Mouse (Mus musculus) olfactory bulb, adult 2 months (tissue): ENCODE results near the gene 2200002J24Rik. TPM values are rescaled to one million over a fixed set of nuclear protein-coding genes. Genes with fewer than 3 reads are reported as not detected.
A peak's percentile ranks its signal among the peaks of the same experiment; 100 is the strongest.

ENCODE experiments used
- H3K27ac ChIP-seq: fragments of 200-500 bp; 2 replicates; pipeline ENCODE4 v1.5.1; 2012; ENCODE audit warnings: low read depth, low read length; ENCODE audit not compliant: insufficient read depth
- H3K4me1 ChIP-seq: fragments of 200-500 bp; 2 replicates; pipeline ENCODE4 v1.6.1; 2012; ENCODE audit warnings: low read length; ENCODE audit not compliant: control insufficient read depth, insufficient read depth
- H3K4me3 ChIP-seq: fragments of 200-500 bp; 2 replicates; pipeline ENCODE4 v1.5.1; 2012; ENCODE audit warnings: mild to moderate bottlenecking, low read depth, low read length, moderate library complexity; ENCODE audit not compliant: insufficient read depth
- CTCF ChIP-seq: fragments of 200-500 bp; IDR thresholded peaks from 2 replicates; pipeline ENCODE4 v1.5.1; 2012; ENCODE audit warnings: low read depth, mild to moderate bottlenecking, low read length, moderate library complexity; ENCODE audit not compliant: insufficient read depth
- POLR2A ChIP-seq: fragments of 200-500 bp; IDR thresholded peaks from 2 replicates; pipeline ENCODE4 v1.6.1; 2012; ENCODE audit warnings: mild to moderate bottlenecking, low read depth, low read length, moderate library complexity; ENCODE audit not compliant: insufficient read depth
- WGBS: fragments of 180-500 bp; shearing (Covaris S2); methylation state at CpG from one replicate; pipeline ENCODE4 v1.1.7; 2018; 5-methylcytosine and 5-hydroxymethylcytosine counted together
- polyA plus RNA-seq: library from polyadenylated mRNA; stranded (reverse); fragments of >200 nt; gene quantifications from 2 replicates; pipeline ENCODE4 v1.2.4, GENCODE M21; 2012; ENCODE audit warnings: low replicate concordance; ENCODE audit not compliant: missing spikeins, insufficient read depth, insufficient read length

The 2200002J24Rik gene
- not detected in 2 replicates for polyA plus RNA-seq

DNA sequence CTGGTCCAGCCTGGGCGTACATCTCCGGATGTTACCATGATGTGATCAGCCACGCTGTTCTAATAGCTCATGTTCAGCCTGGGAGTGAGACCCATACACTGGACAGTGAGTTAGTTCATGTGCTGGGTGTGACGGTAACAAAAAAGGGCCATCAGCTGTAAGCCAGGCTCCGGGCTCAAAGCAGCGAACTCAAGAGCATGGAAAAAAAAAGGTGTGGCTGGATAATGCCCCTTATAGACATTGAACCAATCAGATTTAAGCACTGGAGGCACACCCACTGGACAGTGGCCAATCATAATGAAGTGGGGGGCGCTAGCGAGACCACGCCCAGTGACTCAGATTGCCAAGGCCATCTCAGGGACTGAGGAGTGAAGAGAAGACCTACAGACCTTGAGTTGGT lies at the start of gene 2200002J24Rik:
TSS of gene 2200002J24Rik (plus strand) at position 338 of the 400 bp plus-strand sequence.
- Histone ChIP-seq H3K27ac (no peak within 1 kb of the TSS), H3K4me3 (no peak within 1 kb of the TSS), H3K4me1 (no peaks in the 10 kb centered on the region)
- TF ChIP-seq POLR2A (no peak), CTCF (no peak)
- 50% methylated on average over 9 of the region's 9 CpGs for WGBS

DNA sequence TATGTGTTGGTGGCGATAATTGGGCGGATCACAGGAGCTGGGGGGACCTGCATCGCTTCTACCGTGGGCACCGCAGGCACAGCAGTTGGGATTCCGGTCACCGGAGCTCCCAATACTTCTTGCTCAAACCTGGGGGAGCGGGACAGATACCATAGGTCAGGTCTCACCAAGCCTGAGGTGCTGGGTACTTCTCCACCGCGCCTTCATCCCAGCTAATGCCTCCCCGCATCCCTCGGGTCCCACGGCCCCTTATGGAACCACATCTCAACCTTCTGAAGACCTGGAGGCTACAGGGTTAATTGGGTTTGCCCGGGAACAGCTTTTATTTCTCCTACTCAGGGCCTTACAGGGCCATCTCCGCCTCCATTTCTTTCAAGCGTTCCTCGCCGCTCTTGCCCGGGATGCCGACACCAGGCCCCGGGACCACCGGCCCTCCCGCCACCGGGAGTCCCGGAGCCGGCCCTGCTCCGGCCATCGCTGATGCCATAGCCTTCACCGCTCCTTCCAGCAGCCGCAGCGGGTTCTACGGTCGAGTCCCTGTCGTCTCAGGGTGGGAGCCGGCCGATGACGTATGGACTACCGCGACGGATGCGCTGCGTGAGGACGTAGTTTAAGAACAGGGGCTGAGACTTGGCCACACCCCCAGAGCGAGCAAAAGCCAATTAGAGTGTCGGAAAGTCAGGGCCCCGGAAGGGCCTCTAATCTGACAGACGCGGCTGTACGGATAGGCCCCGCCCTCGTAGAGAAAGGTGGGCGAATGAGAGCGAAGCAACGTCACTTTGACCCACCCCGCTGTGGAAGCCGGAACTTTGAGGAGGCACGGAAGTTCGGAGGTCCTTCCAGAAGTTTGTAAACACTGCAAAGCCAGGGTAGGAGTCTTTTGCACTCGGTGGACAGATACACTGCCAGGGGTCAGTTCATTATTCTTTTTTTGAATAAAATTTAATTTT lies 48.9 kb upstream of the 2200002J24Rik start, which contains the start of gene Rbm42:
TSS of gene Rbm42 (minus strand) at position 727 of the 950 bp plus-strand sequence.
- H3K4me1 ChIP-seq, result no peaks in the 10 kb centered on the region; the same call in 1 of the 2 replicates
- peak within 1 kb of the TSS; percentile 96 for H3K4me3 ChIP-seq
- WGBS, result 1% methylated on average over 59 of the region's 59 CpGs
- H3K27ac ChIP-seq, result peak within 1 kb of the TSS; percentile 29; the same call in 1 of the 2 replicates
- TF ChIP-seq CTCF (no peak), POLR2A (peak; percentile 83; the same call in 1 of the 2 replicates)

DNA sequence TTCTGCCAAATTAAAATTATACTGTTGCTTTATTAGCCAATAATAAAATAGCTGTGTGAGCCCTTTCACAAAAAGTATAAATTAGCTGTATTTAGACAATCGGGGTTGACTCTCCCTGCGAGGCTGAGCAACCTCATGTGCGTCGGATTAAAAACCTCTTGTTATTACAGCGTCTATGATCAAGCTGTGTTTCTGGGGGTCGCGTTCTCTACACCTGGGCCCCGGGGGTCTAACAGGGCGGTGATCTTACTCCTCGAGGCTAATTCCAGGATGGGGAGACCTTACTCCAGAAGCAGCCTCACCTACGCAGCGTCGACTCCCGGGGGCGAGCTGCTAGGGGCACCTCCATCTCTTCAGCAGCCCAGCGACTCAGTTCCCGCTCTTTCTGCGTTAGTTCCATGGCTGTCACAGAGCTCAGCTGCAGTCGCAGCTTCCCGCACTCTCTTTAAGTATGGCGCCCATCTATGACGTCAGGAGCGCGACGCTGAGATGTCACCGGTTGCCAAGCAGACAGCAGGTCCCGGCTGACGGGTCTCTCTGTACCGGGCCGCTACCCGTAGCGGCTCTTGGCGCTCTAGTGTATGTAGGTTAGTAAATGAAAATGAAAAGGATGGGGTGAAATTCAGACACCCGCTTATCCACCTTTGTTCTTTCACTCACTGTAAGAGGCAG lies 34.1 kb upstream of the 2200002J24Rik start, which contains the start of gene Haus5:
TSS of gene Haus5 (minus strand) at position 466 of the 672 bp plus-strand sequence.
- H3K27ac ChIP-seq, result peak within 1 kb of the TSS; percentile 43
- peak within 1 kb of the TSS; percentile 93 for H3K4me3 ChIP-seq
- WGBS, result under 1% methylated on average over 34 of the region's 34 CpGs
- peak; percentile 68 for TF ChIP-seq POLR2A
- no peak for TF ChIP-seq CTCF
- no peaks in the 10 kb centered on the region for H3K4me1 ChIP-seq

DNA sequence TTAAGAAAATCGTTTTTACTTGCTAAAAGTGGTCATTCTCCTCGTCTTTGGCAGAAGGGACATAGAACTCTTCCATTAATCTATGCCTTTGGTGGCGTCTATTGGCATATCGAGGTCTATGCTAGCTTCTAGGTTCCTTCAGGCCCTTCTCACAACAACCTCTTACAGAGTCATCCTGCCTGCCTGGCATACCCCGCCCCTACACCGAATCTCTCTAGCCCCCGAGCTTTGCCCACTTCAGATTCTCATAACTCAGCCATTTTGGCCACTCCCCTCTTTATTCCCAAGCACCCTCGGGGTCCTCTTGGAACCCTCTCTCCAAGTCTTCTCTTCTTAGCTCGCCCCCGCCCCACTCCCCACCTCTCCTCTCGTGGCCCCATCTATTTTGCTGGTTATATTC lies 33.4 kb upstream of the 2200002J24Rik start:
- no peak for TF ChIP-seq POLR2A
- no peak for TF ChIP-seq CTCF
- peak overlapping the region; percentile 93 for H3K4me3 ChIP-seq
- 3% methylated on average over 11 of the region's 11 CpGs for WGBS
- H3K4me1 ChIP-seq, result no peaks in the 10 kb centered on the region
- peak overlapping the region; percentile 43; the same call in 1 of the 2 replicates for H3K27ac ChIP-seq

DNA sequence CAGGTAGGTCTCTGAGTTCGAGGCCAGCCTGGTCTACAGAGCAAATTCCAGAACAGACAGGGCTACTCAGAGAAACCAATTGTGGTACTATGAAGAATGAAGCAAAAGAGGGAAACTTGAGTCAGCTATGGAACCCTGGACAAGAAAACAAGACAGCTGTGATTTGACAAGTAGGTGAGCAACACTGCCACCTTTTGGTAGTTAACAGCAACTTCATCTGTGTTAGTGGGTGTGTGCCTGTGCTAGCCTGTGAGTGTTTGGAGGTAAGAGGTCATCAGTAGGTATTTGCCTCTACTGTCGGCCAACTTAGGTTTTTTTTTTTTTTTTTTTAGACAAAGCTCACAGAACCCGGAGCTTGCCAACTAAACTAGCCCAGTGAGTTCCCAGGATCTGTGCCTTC lies 29.5 kb upstream of the 2200002J24Rik start:
- TF ChIP-seq CTCF (no peak), POLR2A (no peak)

DNA sequence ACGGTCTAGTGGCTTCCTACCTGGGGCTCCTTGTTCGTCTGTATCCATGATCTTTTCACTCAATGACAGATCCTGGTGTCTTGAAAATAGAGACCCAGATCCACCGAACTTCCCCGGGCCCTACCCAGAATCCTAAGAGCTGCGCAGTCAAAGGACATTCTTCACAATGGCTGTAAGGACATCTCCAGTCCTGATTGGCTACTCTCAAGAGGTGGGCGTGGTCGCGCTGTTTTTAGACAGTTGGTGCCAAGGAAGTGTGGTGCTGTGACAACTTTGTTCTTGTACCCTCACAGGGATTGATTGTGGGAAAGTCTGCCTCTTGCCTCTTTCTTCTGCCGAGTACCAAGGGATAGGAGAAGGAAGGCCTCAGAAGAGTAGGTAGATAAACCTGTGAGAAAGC lies 27.2 kb upstream of the 2200002J24Rik start, which contains the start of gene Pmis2:
TSS of gene Pmis2 (minus strand) at position 126 of the 400 bp plus-strand sequence.
- 72% methylated on average over 9 of the region's 9 CpGs for WGBS
- H3K27ac ChIP-seq, result no peak within 1 kb of the TSS

More for the DNA sequence above, 29.5 kb upstream of the 2200002J24Rik start:
- no peak overlapping the region for H3K4me3 ChIP-seq
- no peak overlapping the region for H3K27ac ChIP-seq
- WGBS, result 49% methylated on average over 3 of the region's 3 CpGs
- no peaks in the 10 kb centered on the region for H3K4me1 ChIP-seq

DNA sequence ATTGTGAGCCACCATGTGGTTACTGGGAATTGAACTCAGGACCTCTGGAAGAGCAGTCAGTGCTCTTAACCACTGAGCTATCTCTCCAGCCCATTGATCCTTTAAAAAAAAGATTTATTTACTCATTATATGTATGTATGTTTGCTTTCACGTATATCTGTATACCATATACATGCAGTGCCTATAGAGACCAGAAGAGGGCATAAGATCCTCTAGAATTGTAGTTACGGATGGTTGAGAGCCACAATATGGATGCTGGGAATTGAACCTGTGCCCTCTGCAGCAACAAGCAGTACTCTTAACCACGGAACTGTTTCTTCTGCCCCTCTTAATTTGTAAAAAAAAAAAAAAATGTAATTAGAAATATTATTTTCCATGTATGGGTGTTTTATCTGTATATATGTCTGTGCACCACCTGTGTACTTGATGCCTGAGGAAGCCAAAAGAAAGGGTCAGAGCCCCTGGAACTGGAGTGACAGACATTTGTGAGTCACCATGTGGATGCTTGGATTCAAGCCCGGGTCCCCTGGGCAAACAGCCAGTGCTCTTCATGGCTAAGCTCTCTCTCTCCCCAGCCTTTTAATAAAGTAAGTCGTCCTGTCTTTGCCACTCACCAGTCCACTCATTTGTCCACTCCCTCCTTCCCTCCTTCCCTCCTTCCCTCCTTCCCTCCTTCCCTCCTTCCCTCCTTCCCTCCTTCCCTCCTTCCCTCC lies 20.3 kb upstream of the 2200002J24Rik start:
- TF ChIP-seq CTCF (no peak), POLR2A (no peak)
- no peak overlapping the region for H3K27ac ChIP-seq
- no peak overlapping the region for H3K4me3 ChIP-seq
- 39% methylated on average over 5 of the region's 5 CpGs for WGBS
- H3K4me1 ChIP-seq, result no peaks in the 10 kb centered on the region

More for the DNA sequence above, 27.2 kb upstream of the 2200002J24Rik start, which contains the start of gene Pmis2:
- TF ChIP-seq CTCF, result no peak
- no peak for TF ChIP-seq POLR2A
- Histone ChIP-seq H3K4me3 (no peak within 1 kb of the TSS), H3K4me1 (no peaks in the 10 kb centered on the region)

DNA sequence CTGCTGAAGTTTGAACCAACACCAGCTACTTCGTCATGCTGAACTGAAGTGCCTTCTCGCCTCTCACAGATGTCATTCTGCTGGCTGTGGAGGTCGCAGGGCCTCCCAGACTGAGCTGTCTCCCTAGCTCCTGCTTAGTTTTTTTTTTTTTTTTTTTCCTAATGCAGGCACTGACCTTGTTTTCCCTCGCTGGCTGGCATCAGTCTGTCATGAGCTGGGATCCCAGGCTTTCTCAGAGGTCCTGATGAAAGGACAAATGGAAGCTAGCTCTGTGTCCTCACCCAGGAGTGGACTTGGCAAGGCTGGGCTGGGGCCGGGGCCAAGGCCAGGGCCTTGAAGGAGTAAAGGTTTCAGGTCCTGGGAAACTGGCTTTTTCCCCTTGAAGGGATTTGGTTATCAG lies 16.8 kb upstream of the 2200002J24Rik start:
- TF ChIP-seq POLR2A, result no peak
- TF ChIP-seq CTCF, result no peak
- H3K4me3 ChIP-seq, result no peak overlapping the region
- 69% methylated on average over 5 of the region's 5 CpGs for WGBS
- H3K27ac ChIP-seq, result no peak overlapping the region
- no peaks in the 10 kb centered on the region for H3K4me1 ChIP-seq
